In the genomic region with DNA sequence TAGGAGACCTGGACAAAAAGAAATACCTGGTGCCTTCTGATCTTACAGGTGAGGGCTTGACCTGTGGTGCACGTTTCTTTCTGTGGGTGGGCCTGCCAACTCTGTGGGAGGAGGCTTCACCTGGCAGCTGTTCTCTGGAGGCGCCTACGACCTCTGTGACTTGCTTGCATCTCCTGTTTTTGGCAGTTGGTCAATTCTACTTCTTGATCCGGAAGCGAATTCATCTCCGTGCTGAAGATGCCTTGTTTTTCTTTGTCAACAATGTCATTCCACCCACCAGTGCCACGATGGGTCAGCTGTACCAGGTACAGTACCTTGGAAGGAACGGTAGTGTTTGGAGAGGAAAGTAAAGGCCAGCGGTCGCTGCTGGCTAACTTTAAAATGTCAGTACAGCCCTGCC, we compare ENCODE assay signal across 7 mouse cellular contexts. TPM values are rescaled to one million over a fixed set of nuclear protein-coding genes. Genes with fewer than 3 reads are reported as not detected.
DNase-seq lines count a peak whose midpoint lies in the region; ATAC-seq and TF ChIP-seq lines count a peak whose summit lies in the region.

No protein-coding gene starts in this region.

- H3K27me3 ChIP-seq in C2C12 (ENCODE audit: control insufficient read depth, insufficient read depth, insufficient read length) = no peaks in the 10 kb centered on the region
- H3K27me3 ChIP-seq in CH12.LX (replicated peaks) = no peaks in the 10 kb centered on the region
- H3K27me3 ChIP-seq in hindbrain, embryonic 11.5 days (ENCODE audit: control insufficient read depth, insufficient read depth, low read length) = no peaks in the 10 kb centered on the region
- no peaks in the 10 kb centered on the region for H3K27me3 ChIP-seq in liver, embryonic 11.5 days (replicated peaks; ENCODE audit: control insufficient read depth, insufficient read depth, low read length)
- H3K27me3 ChIP-seq in stomach, postnatal 0 days (ENCODE audit: control insufficient read depth, insufficient read depth, low read length) = no peaks in the 10 kb centered on the region

- no peak for TF ChIP-seq POLR2A in CH12.LX (IDR thresholded peaks at IDR 0.05; ENCODE audit: low read depth, low read length)

- H3K27ac ChIP-seq in CH12.LX (ENCODE audit: insufficient read depth, low read depth) = no peak overlapping the region
- no peak overlapping the region for H3K27ac ChIP-seq in hindbrain, embryonic 11.5 days (ENCODE audit: low read depth, low read length)
- no peak overlapping the region for H3K27ac ChIP-seq in liver, embryonic 11.5 days (ENCODE audit: low read depth, low read length)
- H3K27ac ChIP-seq in stomach, postnatal 0 days (replicated peaks) = 0 out of 2 replicates have a peak overlapping the region, but pooled peaks have one; percentile 5

- no peak for ATAC-seq in hindbrain, embryonic 11.5 days (ENCODE audit: low FRiP score)
- ATAC-seq in liver, embryonic 11.5 days (replicated peaks; ENCODE audit: low FRiP score) = no peak
- ATAC-seq in stomach, postnatal 0 days (ENCODE audit: low FRiP score, low TSS enrichment) = no peak

- H3K4me1 ChIP-seq in CH12.LX (ENCODE audit: control insufficient read depth in 1 of 2, insufficient read depth in 2 of 2) = peaks cover 8 to 29% of the 10 kb centered on the region in 2 experiments; a peak in 3 of 4 replicates
- peaks cover 8% of the 10 kb centered on the region for H3K4me1 ChIP-seq in hindbrain, embryonic 11.5 days (replicated peaks; ENCODE audit: control insufficient read depth, insufficient read depth, low read length)
- peaks cover 15% of the 10 kb centered on the region for H3K4me1 ChIP-seq in liver, embryonic 11.5 days (replicated peaks; ENCODE audit: control insufficient read depth, insufficient read depth, low read length)
- no peaks in the 10 kb centered on the region; the same call in 1 of the 2 replicates for H3K4me1 ChIP-seq in stomach, postnatal 0 days (replicated peaks; ENCODE audit: control insufficient read depth, insufficient read depth)

- TF ChIP-seq EP300 in CH12.LX (IDR thresholded peaks at IDR 0.05; ENCODE audit: low read length) = no peak
- no peak for TF ChIP-seq EP300 in stomach, postnatal 0 days (optimal IDR thresholded peaks at IDR 0.05)

- TF ChIP-seq CTCF in C2C12 (IDR thresholded peaks at IDR 0.05; ENCODE audit: control insufficient read depth, insufficient read depth, insufficient read length) (no peak), CH12.LX (conservative IDR thresholded peaks at IDR 0.05 in 1 of 2, IDR thresholded peaks at IDR 0.05 in 1 of 2; ENCODE audit: low read depth in 2 of 2, low read length in 2 of 2) (no peak)
- TF ChIP-seq CTCF in stomach, postnatal 0 days (IDR thresholded peaks at IDR 0.05; ENCODE audit: low read depth) = no peak

- H3K4me3 ChIP-seq in C2C12 (ENCODE audit: insufficient read depth, poor library complexity, severe bottlenecking) = peak overlapping the region; percentile 79
- peak overlapping the region; percentile 45 to 93 (median 77) for H3K4me3 ChIP-seq in CH12.LX (replicated peaks in 1 of 3; ENCODE audit: low read depth in 2 of 3, low read length in 2 of 3, poor library complexity in 1 of 3)
- H3K4me3 ChIP-seq in hindbrain, embryonic 11.5 days (ENCODE audit: low read depth, low read length) = peak overlapping the region; percentile 65
- H3K4me3 ChIP-seq in liver, embryonic 11.5 days (ENCODE audit: low read depth, low read length) = peak overlapping the region; percentile 67
- H3K4me3 ChIP-seq in stomach, postnatal 0 days (ENCODE audit: low read depth, low read length) = peak overlapping the region; percentile 73

- in situ Hi-C loops in CH12.LX (cut with MboI; ENCODE audit: low pct_ligation_motif_present, low pct_unique_long_range_greater_than_20kb, low sequenced_read_pairs) = no loop called here

- H3ac ChIP-seq in C2C12 (ENCODE audit: control insufficient read depth, insufficient read length, low read depth) = peak overlapping the region; percentile 51

- peak overlapping the region; percentile 83 for H3K9ac ChIP-seq in CH12.LX (ENCODE audit: insufficient read depth, low read depth)
- no peak overlapping the region for H3K9ac ChIP-seq in hindbrain, embryonic 11.5 days (ENCODE audit: low read depth, low read length)
- peak overlapping the region; percentile 20; the same call in 1 of the 2 replicates for H3K9ac ChIP-seq in liver, embryonic 11.5 days (ENCODE audit: low read depth, low read length)
- H3K9ac ChIP-seq in stomach, postnatal 0 days (ENCODE audit: low read length) = peak overlapping the region; percentile 50

- H3K79me2 ChIP-seq in C2C12 (ENCODE audit: control insufficient read depth, insufficient read depth) (peaks cover 50% of the 10 kb centered on the region), CH12.LX (replicated peaks; ENCODE audit: control insufficient read depth, extremely low read depth, insufficient read depth, poor library complexity, severe bottlenecking) (peaks cover 38% of the 10 kb centered on the region)

- DNase-seq in CH12.LX (ENCODE audit: extremely low read depth) = no peak
- no peak for DNase-seq in hindbrain, embryonic 11.5 days (ENCODE audit: low spot score)
- no peak for DNase-seq in liver, embryonic 11.5 days (ENCODE audit: low spot score)
- no peak for DNase-seq in stomach, postnatal 0 days (ENCODE audit: low spot score)
- DNase-seq in gastrocnemius, postnatal 4 days (ENCODE audit: low spot score in 2 of 2) = no peak
- no peak for DNase-seq in layer of hippocampus, postnatal 36 days

- dilution Hi-C loops in CH12.LX (cut with MboI; ENCODE audit: extremely low pct_ligation_motif_present, extremely low pct_unique_long_range_greater_than_20kb, low sequenced_read_pairs) = no loop called here

- H3K36me3 ChIP-seq in C2C12 (ENCODE audit: control insufficient read depth, insufficient read depth) = peaks cover 56% of the 10 kb centered on the region
- peaks cover 42 to 50% of the 10 kb centered on the region in 2 experiments for H3K36me3 ChIP-seq in CH12.LX (replicated peaks in 1 of 2; ENCODE audit: control insufficient read depth in 1 of 2, insufficient read depth in 1 of 2, low read length in 1 of 2)
- H3K36me3 ChIP-seq in hindbrain, embryonic 11.5 days (ENCODE audit: control insufficient read depth, insufficient read depth, low read length) = peaks cover 7% of the 10 kb centered on the region; the same call in 1 of the 2 replicates
- H3K36me3 ChIP-seq in liver, embryonic 11.5 days (ENCODE audit: control insufficient read depth, insufficient read depth, low read length) = peaks cover 24% of the 10 kb centered on the region
- peaks cover 19% of the 10 kb centered on the region for H3K36me3 ChIP-seq in stomach, postnatal 0 days (ENCODE audit: control insufficient read depth, insufficient read depth, low read length)

- H3K9me3 ChIP-seq in CH12.LX (replicated peaks; ENCODE audit: low read length) = no peaks in the 10 kb centered on the region
- no peaks in the 10 kb centered on the region for H3K9me3 ChIP-seq in hindbrain, embryonic 11.5 days (ENCODE audit: control insufficient read depth, low read length)
- no peaks in the 10 kb centered on the region for H3K9me3 ChIP-seq in liver, embryonic 11.5 days (ENCODE audit: control insufficient read depth, low read length)
- H3K9me3 ChIP-seq in stomach, postnatal 0 days (ENCODE audit: control insufficient read depth, low read length) = no peaks in the 10 kb centered on the region

- peak overlapping the region; percentile 96 for H3K4me2 ChIP-seq in CH12.LX (ENCODE audit: insufficient read depth, low read depth, poor library complexity, severe bottlenecking)
- peak overlapping the region; percentile 75 for H3K4me2 ChIP-seq in hindbrain, embryonic 11.5 days (replicated peaks; ENCODE audit: low read depth, low read length)
- H3K4me2 ChIP-seq in liver, embryonic 11.5 days = peak overlapping the region; percentile 87
- H3K4me2 ChIP-seq in stomach, postnatal 0 days (replicated peaks; ENCODE audit: low read depth) = peak overlapping the region; percentile 70

- 92% methylated on average over 10 of the region's 10 CpGs for WGBS in hindbrain, embryonic 11.5 days
- 82% methylated on average over 10 of the region's 10 CpGs for WGBS in liver, embryonic 11.5 days
- WGBS in stomach, postnatal 0 days = 55% methylated on average over 10 of the region's 10 CpGs

- peaks cover 24% of the 10 kb centered on the region for H3K79me3 ChIP-seq in C2C12 (ENCODE audit: low read depth)

- TF ChIP-seq RAD21 in CH12.LX (IDR thresholded peaks at IDR 0.05; ENCODE audit: low read depth, low read length) = no peak

RNA-seq across cellular contexts. Expression of a gene that starts 1.5 kb away (rescaled TPM):
- 362 TPM for polyA plus RNA-seq in C2C12 (2012; fragmentation: generic; extraction: Trizol)
- 182 and 189 TPM in 2 replicates for total RNA-seq in CH12.LX (2012; rRNA removed)
- total RNA-seq in CH12.LX (2014; rRNA removed) = 187 and 213 TPM in 2 replicates
- 352 and 386 TPM in 2 replicates for polyA plus RNA-seq in CH12.LX (2012; ENCODE audit: insufficient read length, low read depth)
- polyA plus RNA-seq in hindbrain, embryonic 11.5 days (2014; fragmentation: Nextera tagmentation; extraction: Ambion mirVana) = 621 and 643 TPM in 2 replicates
- polyA plus RNA-seq in liver, embryonic 11.5 days (2014; fragmentation: Nextera tagmentation; extraction: Ambion mirVana) = 302 and 311 TPM in 2 replicates
- 536 and 544 TPM in 2 replicates for polyA plus RNA-seq in stomach, postnatal 0 days (2015; fragmentation: Nextera tagmentation; extraction: Ambion mirVana)
- 100 to 1,000 TPM; 234 to 246 TPM for total RNA-seq in gastrocnemius, postnatal 4 days (2021)
- total RNA-seq in layer of hippocampus, postnatal 36 days (2021) = 100 to 1,000 TPM; 232 to 236 TPM

RNA-seq across cellular contexts. Expression of a gene that starts 3.2 kb away (rescaled TPM):
- 93.4 TPM for polyA plus RNA-seq in C2C12 (2012; fragmentation: generic; extraction: Trizol)
- 67.2 and 81.8 TPM in 2 replicates for total RNA-seq in CH12.LX (2012; rRNA removed)
- 65.2 and 69.0 TPM in 2 replicates for total RNA-seq in CH12.LX (2014; rRNA removed)
- polyA plus RNA-seq in CH12.LX (2012; ENCODE audit: insufficient read length, low read depth) = 93.2 and 99.8 TPM in 2 replicates
- 56.7 and 57.5 TPM in 2 replicates for polyA plus RNA-seq in hindbrain, embryonic 11.5 days (2014; fragmentation: Nextera tagmentation; extraction: Ambion mirVana)
- polyA plus RNA-seq in liver, embryonic 11.5 days (2014; fragmentation: Nextera tagmentation; extraction: Ambion mirVana) = 33.2 and 36.6 TPM in 2 replicates
- polyA plus RNA-seq in stomach, postnatal 0 days (2015; fragmentation: Nextera tagmentation; extraction: Ambion mirVana) = 34.4 and 38.5 TPM in 2 replicates
- total RNA-seq in gastrocnemius, postnatal 4 days (2021) = 10 to 100 TPM; 31.5 to 34.7 TPM
- 10 to 100 TPM; 45.4 to 47.4 TPM for total RNA-seq in layer of hippocampus, postnatal 36 days (2021)

RNA-seq across cellular contexts. Expression of a gene that starts 8.0 kb away (rescaled TPM):
- polyA plus RNA-seq in C2C12 (2012; fragmentation: generic; extraction: Trizol) = 36.4 TPM
- total RNA-seq in CH12.LX (2012; rRNA removed) = 27.3 and 30.6 TPM in 2 replicates
- total RNA-seq in CH12.LX (2014; rRNA removed) = 15.1 and 15.7 TPM in 2 replicates
- 25.3 and 27.1 TPM in 2 replicates for polyA plus RNA-seq in CH12.LX (2012; ENCODE audit: insufficient read length, low read depth)
- polyA plus RNA-seq in hindbrain, embryonic 11.5 days (2014; fragmentation: Nextera tagmentation; extraction: Ambion mirVana) = 24.6 and 27.2 TPM in 2 replicates
- polyA plus RNA-seq in liver, embryonic 11.5 days (2014; fragmentation: Nextera tagmentation; extraction: Ambion mirVana) = 22.1 and 23.3 TPM in 2 replicates
- polyA plus RNA-seq in stomach, postnatal 0 days (2015; fragmentation: Nextera tagmentation; extraction: Ambion mirVana) = 9.8 and 11.1 TPM in 2 replicates
- 10 to 100 TPM; 19.1 to 22.8 TPM for total RNA-seq in gastrocnemius, postnatal 4 days (2021)
- 10 to 100 TPM; 36.8 to 41.7 TPM for total RNA-seq in layer of hippocampus, postnatal 36 days (2021)

RNA-seq across cellular contexts. Expression of a gene that starts 10.1 kb away (rescaled TPM):
- polyA plus RNA-seq in C2C12 (2012; fragmentation: generic; extraction: Trizol) (111 TPM), CH12.LX (2012; ENCODE audit: insufficient read length, low read depth) (177 and 182 TPM in 2 replicates)
- total RNA-seq in CH12.LX (2012; rRNA removed) (95.9 and 115 TPM in 2 replicates), CH12.LX (2014; rRNA removed) (111 and 119 TPM in 2 replicates)
- 154 and 163 TPM in 2 replicates for polyA plus RNA-seq in hindbrain, embryonic 11.5 days (2014; fragmentation: Nextera tagmentation; extraction: Ambion mirVana)
- 131 and 146 TPM in 2 replicates for polyA plus RNA-seq in liver, embryonic 11.5 days (2014; fragmentation: Nextera tagmentation; extraction: Ambion mirVana)
- polyA plus RNA-seq in stomach, postnatal 0 days (2015; fragmentation: Nextera tagmentation; extraction: Ambion mirVana) = 73.1 and 73.4 TPM in 2 replicates
- 10 to 100 TPM; 61.9 to 63.7 TPM for total RNA-seq in gastrocnemius, postnatal 4 days (2021)
- total RNA-seq in layer of hippocampus, postnatal 36 days (2021) = 10 to 100 TPM; 77.5 to 78.4 TPM

RNA-seq across cellular contexts. Expression of a gene that starts 11.4 kb away (rescaled TPM):
- polyA plus RNA-seq in C2C12 (2012; fragmentation: generic; extraction: Trizol) = 141 TPM
- total RNA-seq in CH12.LX (2012; rRNA removed) = 61.8 and 66.7 TPM in 2 replicates
- total RNA-seq in CH12.LX (2014; rRNA removed) = 37.7 and 42.9 TPM in 2 replicates
- polyA plus RNA-seq in CH12.LX (2012; ENCODE audit: insufficient read length, low read depth) = 143 and 171 TPM in 2 replicates
- polyA plus RNA-seq in hindbrain, embryonic 11.5 days (2014; fragmentation: Nextera tagmentation; extraction: Ambion mirVana) = 23.8 and 26.8 TPM in 2 replicates
- 20.8 and 24.0 TPM in 2 replicates for polyA plus RNA-seq in liver, embryonic 11.5 days (2014; fragmentation: Nextera tagmentation; extraction: Ambion mirVana)
- 13.1 and 14.9 TPM in 2 replicates for polyA plus RNA-seq in stomach, postnatal 0 days (2015; fragmentation: Nextera tagmentation; extraction: Ambion mirVana)
- 100 to 1,000 TPM; 204 to 229 TPM for total RNA-seq in gastrocnemius, postnatal 4 days (2021)
- 100 to 1,000 TPM; 113 to 116 TPM for total RNA-seq in layer of hippocampus, postnatal 36 days (2021)
